Mouse (Mus musculus): Measurements from ENCODE around the gene Hesx1. TPM values are rescaled to one million over a fixed set of nuclear protein-coding genes. Genes with fewer than 3 reads are reported as not detected.
A peak's percentile ranks its signal among the peaks of the same experiment; 100 is the strongest.
"Not testable (repeated sequence)": the region's sequence is repeated elsewhere in the genome, so short reads cannot be mapped to it uniquely, and the experiment has no call there.

Gene Hesx1
- under 1 TPM in 1 of 2 experiments, not detected in 1; 0.88 TPM for polyA plus RNA-seq (2017; shearing (Covaris generic))

GRCm38 (mm10) chr14:26994211-26994741 lies at the start of gene Hesx1:
Gene Hesx1, plus strand, starts transcription at chr14:26994416.
- ATAC-seq, result peak; percentile 86

- ATAC-seq, result not testable (repeated sequence)
Measured at GRCm38 (mm10) chr14:26956139-26956538, 38.1 kb upstream of the Hesx1 start.

DNA sequence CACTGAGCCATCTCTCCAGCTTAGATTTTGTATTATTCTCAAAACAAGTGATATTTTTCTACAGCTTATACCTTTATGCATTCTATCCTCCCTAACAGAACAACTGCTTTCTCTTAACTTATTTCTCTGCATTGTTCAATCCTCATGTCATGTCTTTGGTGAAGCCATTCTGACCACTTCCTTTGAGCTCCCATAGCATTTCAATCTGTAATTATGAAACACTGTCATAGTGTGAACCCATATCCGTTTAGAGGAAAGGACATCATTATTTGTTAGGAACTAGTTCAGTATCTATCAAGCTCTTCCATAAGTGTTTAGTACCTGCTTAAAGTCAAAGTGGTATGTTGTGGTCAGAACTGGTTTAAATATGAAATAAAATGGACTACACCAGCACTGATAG lies 33.7 kb upstream of the Hesx1 start:
- no peak for ATAC-seq

- no peak for ATAC-seq
Measured at GRCm38 (mm10) chr14:26969164-26969563, 25.1 kb upstream of the Hesx1 start.

- ATAC-seq, result peak; percentile 58
Measured at GRCm38 (mm10) chr14:26969856-26970407, 24.3 kb upstream of the Hesx1 start.

DNA sequence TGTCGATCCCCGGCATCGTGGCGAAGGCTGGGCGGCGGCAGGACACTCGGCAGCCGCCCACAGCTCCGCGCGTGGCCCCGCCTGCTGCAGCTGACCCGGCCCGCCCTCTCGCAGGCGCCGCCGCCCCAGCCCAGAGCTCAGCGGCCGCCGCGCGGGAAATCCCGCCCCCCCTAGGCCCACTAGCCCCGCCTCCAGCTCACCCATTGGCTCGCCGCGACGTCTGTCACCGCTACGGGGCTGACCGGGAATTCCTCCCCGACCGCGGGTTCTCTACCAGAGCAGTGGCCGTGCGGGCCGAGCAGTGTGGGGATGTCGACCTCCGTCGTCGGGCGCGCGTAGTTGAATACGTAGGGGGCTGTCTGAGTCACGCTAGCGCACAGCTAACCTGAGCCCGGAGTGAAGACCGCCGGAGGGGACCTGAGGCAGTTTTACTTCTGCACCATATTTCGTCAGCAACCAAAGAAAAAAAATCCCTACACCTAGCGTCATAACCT lies 23.7 kb upstream of the Hesx1 start:
- ATAC-seq, result peak; percentile 87

GRCm38 (mm10) chr14:26971106-26971789 lies 23.0 kb upstream of the Hesx1 start, which contains the start of gene Appl1:
Gene Appl1, minus strand, starts transcription at chr14:26971232.
- no peak for ATAC-seq

DNA sequence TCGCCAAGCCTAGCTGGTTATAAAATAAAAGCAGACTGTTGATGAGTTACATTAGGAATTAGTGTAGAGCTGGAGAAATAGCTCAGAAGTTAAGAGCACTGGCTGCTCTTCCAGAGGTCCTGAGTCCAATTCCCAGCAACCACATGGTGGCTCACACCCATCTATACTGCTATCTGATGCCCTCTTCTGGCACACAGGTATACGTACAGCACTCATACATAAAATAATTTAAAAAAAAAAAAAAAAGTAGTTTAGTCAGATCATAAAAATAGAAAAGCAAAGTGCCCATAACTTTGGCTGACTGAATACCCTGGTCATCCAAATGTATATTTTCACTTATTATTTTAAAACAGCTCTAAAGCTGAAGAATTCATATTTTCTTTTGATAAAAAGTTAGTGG lies 21.1 kb upstream of the Hesx1 start:
- no peak for ATAC-seq

GRCm38 (mm10) chr14:26975490-26975889 lies 18.7 kb upstream of the Hesx1 start:
- ATAC-seq, result no peak

- no peak for ATAC-seq
Measured at GRCm38 (mm10) chr14:26976212-26976611, 18.0 kb upstream of the Hesx1 start.

GRCm38 (mm10) chr14:26977500-26977899 lies 16.7 kb upstream of the Hesx1 start:
- ATAC-seq, result no peak

DNA sequence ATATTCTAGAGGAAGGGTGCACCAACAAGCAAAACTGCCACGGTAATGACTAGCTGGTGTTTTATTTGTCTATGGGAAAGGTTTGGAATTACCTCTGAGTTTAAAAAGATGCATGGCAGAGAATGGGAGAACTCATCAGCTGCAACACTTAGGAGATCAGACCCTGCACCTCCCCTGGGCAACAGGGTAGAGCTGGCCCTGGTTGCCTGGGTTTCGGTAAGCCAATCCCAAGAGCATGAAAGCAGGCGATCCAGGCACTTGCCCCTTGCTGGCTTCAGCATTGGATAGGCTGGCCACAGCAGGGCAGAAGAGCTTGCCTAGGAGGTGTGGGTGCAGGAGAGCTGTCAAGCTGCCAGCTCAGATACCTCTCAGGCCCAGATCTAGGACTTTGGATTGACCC lies 14.4 kb upstream of the Hesx1 start:
- no peak for ATAC-seq

DNA sequence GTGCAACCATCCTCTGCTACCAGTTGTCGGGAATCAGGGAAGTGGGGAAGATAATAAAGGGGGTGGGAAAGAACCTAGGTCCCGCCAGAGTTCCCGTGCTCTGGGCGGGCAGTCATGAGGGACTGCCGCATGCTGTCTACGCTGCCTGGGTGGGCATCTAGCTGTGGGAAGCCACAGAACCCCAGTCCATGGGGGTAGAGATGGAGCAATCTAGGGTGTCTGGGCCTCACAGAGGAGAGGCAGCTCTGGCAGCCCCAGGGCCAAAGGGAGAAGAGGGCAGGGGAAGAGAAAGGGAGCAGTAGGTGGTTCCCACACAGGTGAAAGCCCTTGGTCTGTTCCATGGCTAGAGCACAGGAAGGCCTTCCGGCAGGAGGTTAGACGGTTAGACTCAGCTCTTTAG lies 13.2 kb upstream of the Hesx1 start:
- no peak for ATAC-seq

GRCm38 (mm10) chr14:26981494-26982149 lies 12.6 kb upstream of the Hesx1 start:
- no peak for ATAC-seq

GRCm38 (mm10) chr14:26982150-26982530 lies 12.1 kb upstream of the Hesx1 start:
- no peak for ATAC-seq

- ATAC-seq, result no peak
Measured at GRCm38 (mm10) chr14:26988694-26989093, 5.5 kb upstream of the Hesx1 start.

DNA sequence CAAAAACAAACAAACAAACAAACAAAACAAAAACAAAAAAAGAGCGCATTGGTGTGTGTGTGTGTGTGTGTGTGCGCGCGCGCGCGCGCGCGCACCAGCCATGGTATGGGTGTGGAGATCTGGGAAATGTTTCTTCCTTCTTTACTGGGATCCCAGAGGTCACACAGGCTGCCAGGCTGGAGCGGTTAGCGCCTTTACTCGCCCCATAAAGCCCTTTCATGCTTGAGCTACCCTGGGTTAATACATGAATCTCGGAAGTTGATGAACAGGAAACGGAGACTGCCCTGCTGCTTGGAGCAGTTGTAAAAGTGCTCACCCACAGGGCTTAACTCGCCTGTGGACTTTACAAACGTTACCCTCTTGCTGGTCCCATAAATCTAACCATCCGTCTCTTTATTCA lies 2.6 kb upstream of the Hesx1 start:
- ATAC-seq, result no peak

DNA sequence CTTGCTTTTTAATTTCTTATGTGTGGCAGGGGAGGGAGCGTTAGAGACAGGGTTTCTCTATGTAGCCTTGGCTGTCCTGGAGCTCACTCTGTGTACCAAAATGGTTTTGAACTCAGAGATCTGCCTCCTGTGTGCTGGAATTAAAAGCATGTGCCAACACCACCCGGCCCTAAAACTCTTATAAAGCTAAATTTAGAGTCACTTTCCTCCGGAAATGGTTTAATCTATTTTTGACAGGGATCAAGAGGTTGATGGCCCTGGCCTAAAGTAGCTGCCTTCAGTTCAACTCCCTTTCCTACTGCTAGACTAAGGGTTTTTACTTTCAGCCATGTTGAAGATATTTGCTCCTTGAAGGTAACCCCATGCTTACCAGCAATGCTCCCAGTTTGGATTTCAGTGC lies 789 bp upstream of the Hesx1 start:
- no peak for ATAC-seq

DNA sequence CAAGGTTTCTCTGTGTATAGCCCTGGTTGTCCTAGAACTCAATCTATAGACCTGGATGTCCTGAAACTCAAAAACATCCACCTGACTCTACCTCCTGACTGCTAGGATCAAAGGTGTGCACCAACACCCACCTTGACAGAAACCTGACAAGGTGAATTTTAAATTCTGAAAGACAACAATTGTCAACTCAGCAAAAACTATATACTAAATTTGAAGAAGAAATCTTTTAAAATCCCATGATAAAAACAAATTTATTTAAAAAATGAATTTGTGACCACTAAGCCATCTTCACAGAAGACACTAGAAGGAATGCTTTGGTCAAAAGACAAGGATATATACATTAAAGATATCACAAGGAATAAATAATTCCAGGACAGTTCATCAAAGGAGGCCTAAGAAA lies 2.0 kb downstream of the Hesx1 start:
- ATAC-seq, result no peak

DNA sequence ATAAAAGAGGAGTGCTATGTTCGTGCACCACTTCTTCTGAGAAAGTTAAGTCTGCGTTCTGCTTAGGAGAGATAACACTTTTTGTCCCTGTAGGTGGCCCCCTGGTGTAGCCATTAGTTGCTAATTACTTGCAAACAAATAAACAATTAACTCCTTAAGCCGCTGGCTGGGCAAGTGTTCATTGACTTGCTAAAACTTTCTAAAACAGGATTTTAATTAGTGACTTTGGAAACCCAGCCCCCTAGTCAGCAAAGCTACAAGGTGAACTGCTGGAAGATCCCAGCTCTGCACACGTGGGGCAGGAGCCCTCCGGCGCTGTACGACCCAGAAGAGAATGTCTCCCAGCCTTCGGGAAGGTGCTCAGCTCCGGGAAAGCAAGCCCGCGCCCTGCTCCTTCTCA lies 6.2 kb downstream of the Hesx1 start:
- ATAC-seq, result no peak

DNA sequence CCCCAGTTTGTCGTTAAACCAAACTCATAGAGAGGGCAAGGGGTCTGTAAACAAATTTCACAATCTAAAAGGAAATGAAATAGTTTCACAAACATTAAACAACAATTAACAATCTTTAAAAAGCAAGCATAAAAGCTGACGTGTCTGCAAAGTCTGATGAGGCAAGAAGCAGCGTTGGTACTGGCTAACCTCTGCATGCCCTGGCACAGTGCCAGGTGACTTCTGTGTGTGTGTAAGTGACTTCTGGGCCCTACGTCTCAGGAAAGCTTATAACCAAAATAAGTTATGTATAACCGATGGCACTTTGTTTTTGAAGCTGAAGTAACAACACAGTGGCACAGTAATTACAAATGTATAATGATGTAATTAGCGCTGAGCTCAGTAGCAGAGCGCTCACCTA lies 10.7 kb downstream of the Hesx1 start:
- ATAC-seq, result no peak

- ATAC-seq, result no peak
Measured at GRCm38 (mm10) chr14:27005937-27006336, 11.7 kb downstream of the Hesx1 start.

DNA sequence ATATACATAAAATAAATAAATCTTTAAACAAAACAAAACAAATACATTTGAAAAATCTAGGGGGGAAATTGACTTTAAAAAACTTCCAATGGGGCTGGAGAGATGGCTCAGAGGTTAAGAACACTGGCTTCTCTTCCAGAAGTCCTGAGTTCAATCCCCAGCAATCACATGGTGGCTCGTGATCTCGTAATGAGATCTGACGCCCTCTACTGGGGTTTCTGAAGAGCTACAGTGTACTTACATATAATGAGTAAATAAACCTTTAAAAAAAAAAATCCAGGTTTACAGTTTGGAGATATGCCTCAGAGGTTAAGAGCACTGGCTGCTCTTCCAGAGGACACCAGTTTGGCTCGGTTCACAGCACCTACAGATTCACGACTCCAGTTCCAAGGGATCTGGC lies 17.3 kb downstream of the Hesx1 start:
- ATAC-seq, result no peak

GRCm38 (mm10) chr14:27013658-27014057 lies 19.4 kb downstream of the Hesx1 start:
- ATAC-seq, result no peak

Measured in activated CD4-positive, CD25-positive, alpha-beta regulatory T cell, adult 4 months (primary cell).